Mouse (Mus musculus): Measurements from ENCODE around the gene Vwa5b2. TPM values are rescaled to one million over a fixed set of nuclear protein-coding genes. Genes with fewer than 3 reads are reported as not detected.

Vwa5b2 gene
- polyA plus RNA-seq, 1 experiment = 0.34 TPM

GRCm38 (mm10) chr16:20621991-20622685 is 32.9 kb downstream of the Vwa5b2 start:
- no peak for TF ChIP-seq CTCF (IDR thresholded peaks at IDR 0.05; ENCODE audit: insufficient read depth, low read length)
- TF ChIP-seq POLR2A (IDR thresholded peaks at IDR 0.05; ENCODE audit: borderline replicate concordance, extremely low read depth, low read depth, low read length) = no peak
- peak; percentile 67 for DNase-seq
- under 1% methylated on average over 37 of the region's 37 CpGs for WGBS

GRCm38 (mm10) chr16:20623211-20623610 is 33.9 kb downstream of the Vwa5b2 start:
- Histone ChIP-seq H3K4me3 (replicated peaks; ENCODE audit: extremely low read depth, low read depth, low read length) (no peak overlapping the region), H3K4me1 (ENCODE audit: control insufficient read depth, insufficient read depth, low read length) (peaks cover 9% of the 10 kb centered on the region)
- DNase-seq = no peak
- TF ChIP-seq CTCF (IDR thresholded peaks at IDR 0.05; ENCODE audit: insufficient read depth, low read length) (no peak), POLR2A (IDR thresholded peaks at IDR 0.05; ENCODE audit: borderline replicate concordance, extremely low read depth, low read depth, low read length) (no peak)
- WGBS = 48% methylated on average over 2 of the region's 2 CpGs

More at GRCm38 (mm10) chr16:20621991-20622685, 32.9 kb downstream of the Vwa5b2 start:
- Histone ChIP-seq H3K4me1 (ENCODE audit: control insufficient read depth, insufficient read depth, low read length) (peaks cover 9% of the 10 kb centered on the region), H3K4me3 (replicated peaks; ENCODE audit: extremely low read depth, low read depth, low read length) (peak overlapping the region; percentile 60)

GRCm38 (mm10) chr16:20628871-20629391 is 39.7 kb downstream of the Vwa5b2 start:
- no peak for DNase-seq
- H3K4me1 ChIP-seq (ENCODE audit: control insufficient read depth, insufficient read depth, low read length) = no peaks in the 10 kb centered on the region
- TF ChIP-seq CTCF (IDR thresholded peaks at IDR 0.05; ENCODE audit: insufficient read depth, low read length) = no peak
- TF ChIP-seq POLR2A (IDR thresholded peaks at IDR 0.05; ENCODE audit: borderline replicate concordance, extremely low read depth, low read depth, low read length) = no peak
- WGBS = 57% methylated on average over 11 of the region's 11 CpGs
- H3K4me3 ChIP-seq (replicated peaks; ENCODE audit: extremely low read depth, low read depth, low read length) = no peak overlapping the region

DNA sequence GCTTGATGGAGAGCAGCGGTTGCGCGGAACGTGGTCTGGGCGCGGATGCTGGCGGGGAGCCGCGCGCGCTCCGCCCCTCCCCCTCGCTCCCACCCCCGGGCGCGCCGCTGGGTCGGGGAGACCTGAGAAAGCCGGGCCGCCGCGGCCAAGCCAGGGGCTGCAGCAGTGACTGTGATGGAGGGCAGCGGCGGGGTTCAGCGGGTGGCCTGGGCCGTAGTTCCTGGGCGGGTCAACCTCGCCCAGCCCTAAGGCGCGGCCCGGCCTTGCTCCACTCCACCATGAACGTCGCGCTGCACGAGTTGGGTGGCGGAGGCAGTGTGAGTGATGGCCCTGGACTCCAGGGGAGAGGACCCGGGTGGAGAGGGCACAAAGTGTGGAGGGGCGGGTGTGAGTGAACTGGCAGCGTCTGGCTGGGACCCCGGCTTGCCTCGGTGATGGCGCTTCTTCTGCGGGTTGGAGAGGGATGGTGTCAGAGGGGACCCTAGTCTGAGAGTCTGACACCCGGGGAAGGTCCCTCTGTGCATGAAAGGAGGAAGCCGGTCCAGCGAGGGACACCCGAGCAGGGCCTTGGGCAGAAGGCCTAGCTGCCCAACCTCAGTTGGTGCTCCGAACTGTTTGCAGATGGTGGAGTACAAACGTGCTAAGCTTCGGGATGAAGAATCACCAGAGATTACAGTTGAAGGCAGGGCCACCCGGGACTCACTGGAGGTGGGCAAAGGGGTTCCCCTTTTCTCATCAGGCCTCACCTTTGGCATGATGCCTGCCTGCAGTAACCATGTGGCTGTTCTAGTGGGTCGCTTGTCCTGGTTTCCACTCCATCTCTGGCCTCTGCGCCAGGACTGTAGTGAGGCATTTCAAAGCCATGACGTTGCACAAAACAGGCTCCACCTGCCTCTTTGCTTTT is 40.7 kb downstream of the Vwa5b2 start, which contains the start of gene Ece2:
TSS of gene Ece2 (plus strand) at position 98 of the 904 bp plus-strand sequence.
- no peaks in the 10 kb centered on the region for H3K4me1 ChIP-seq (ENCODE audit: control insufficient read depth, insufficient read depth, low read length)
- WGBS = 9% methylated on average over 54 of the region's 54 CpGs
- DNase-seq = no peak
- no peak within 1 kb of the TSS for H3K4me3 ChIP-seq (replicated peaks; ENCODE audit: extremely low read depth, low read depth, low read length)
- TF ChIP-seq POLR2A (IDR thresholded peaks at IDR 0.05; ENCODE audit: borderline replicate concordance, extremely low read depth, low read depth, low read length) (no peak), CTCF (IDR thresholded peaks at IDR 0.05; ENCODE audit: insufficient read depth, low read length) (no peak)

- WGBS = 66% methylated on average over 8 of the region's 8 CpGs
Measured at GRCm38 (mm10) chr16:20637410-20637809, 48.1 kb downstream of the Vwa5b2 start.

DNA sequence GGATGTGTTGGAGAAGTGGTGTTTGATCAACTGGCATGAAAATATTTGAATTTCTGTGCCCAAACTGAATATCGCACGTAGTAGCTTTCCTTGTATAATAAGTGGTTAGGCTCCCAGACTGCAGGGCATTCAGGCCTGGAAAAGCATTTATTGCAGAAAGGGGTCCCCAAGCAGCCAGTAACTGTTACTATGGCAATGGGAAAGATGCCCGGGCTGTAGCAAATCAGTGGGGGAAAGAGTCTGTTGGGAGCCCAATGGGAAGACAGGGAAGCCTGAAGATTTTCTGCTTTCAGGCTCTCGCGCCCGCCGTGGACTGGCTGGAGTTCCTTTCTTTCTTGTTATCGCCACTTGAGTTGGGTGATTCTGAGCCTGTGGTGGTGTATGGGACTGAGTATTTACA is 49.1 kb downstream of the Vwa5b2 start:
- TF ChIP-seq CTCF (IDR thresholded peaks at IDR 0.05; ENCODE audit: insufficient read depth, low read length) (no peak), POLR2A (IDR thresholded peaks at IDR 0.05; ENCODE audit: borderline replicate concordance, extremely low read depth, low read depth, low read length) (no peak)
- H3K4me1 ChIP-seq (ENCODE audit: control insufficient read depth, insufficient read depth, low read length) = 0 out of 2 replicates have a peak, but pooled peaks cover 2% of the 10 kb centered on the region
- no peak overlapping the region for H3K4me3 ChIP-seq (replicated peaks; ENCODE audit: extremely low read depth, low read depth, low read length)
- 76% methylated on average over 8 of the region's 8 CpGs for WGBS
- no peak for DNase-seq

More at GRCm38 (mm10) chr16:20637410-20637809, 48.1 kb downstream of the Vwa5b2 start:
- no peak for DNase-seq
- TF ChIP-seq POLR2A (IDR thresholded peaks at IDR 0.05; ENCODE audit: borderline replicate concordance, extremely low read depth, low read depth, low read length) = no peak
- TF ChIP-seq CTCF (IDR thresholded peaks at IDR 0.05; ENCODE audit: insufficient read depth, low read length) = no peak
- Histone ChIP-seq H3K4me1 (ENCODE audit: control insufficient read depth, insufficient read depth, low read length) (0 out of 2 replicates have a peak, but pooled peaks cover 2% of the 10 kb centered on the region), H3K4me3 (replicated peaks; ENCODE audit: extremely low read depth, low read depth, low read length) (no peak overlapping the region)

DNA sequence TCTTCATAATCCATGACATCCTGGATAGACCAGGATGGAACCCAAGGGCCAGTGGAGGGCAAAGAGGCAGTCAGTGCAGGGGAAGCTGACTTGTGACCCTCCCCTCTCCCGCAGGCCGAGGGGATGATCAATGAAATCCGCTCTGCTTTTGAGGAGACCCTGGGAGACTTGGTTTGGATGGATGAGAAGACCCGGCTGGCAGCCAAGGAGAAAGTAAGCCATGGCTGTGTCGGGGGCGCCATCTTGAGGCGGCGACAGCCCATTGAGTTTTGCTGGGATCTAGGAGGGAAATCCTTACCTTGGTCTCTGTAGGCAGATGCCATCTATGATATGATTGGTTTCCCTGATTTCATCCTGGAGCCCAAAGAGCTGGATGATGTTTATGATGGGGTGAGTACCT is 52.9 kb downstream of the Vwa5b2 start:
- Histone ChIP-seq H3K4me3 (replicated peaks; ENCODE audit: extremely low read depth, low read depth, low read length) (no peak overlapping the region), H3K4me1 (ENCODE audit: control insufficient read depth, insufficient read depth, low read length) (0 out of 2 replicates have a peak, but pooled peaks cover 2% of the 10 kb centered on the region)
- DNase-seq = peak; percentile 71
- TF ChIP-seq CTCF (IDR thresholded peaks at IDR 0.05; ENCODE audit: insufficient read depth, low read length) (peak; percentile 72), POLR2A (IDR thresholded peaks at IDR 0.05; ENCODE audit: borderline replicate concordance, extremely low read depth, low read depth, low read length) (no peak)
- 3% methylated on average over 8 of the region's 8 CpGs for WGBS

DNA sequence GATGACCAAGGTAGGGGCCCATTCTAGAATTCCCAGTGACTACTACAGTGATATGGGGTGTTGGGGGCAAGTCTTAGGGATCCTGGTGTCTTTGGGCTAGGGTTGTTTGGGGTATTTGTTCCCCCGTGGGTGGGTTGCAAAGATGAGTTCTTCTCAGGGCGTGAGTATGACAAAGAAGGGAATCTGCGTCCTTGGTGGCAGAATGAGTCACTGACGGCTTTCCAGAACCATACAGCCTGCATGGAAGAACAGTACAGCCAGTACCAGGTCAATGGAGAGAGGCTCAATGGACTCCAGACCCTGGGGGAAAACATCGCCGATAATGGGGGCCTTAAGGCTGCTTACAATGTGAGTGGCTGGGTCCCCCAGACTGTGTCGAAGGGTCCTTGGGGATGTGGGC is 54.6 kb downstream of the Vwa5b2 start:
- 75% methylated on average over 7 of the region's 7 CpGs for WGBS
- no peak for DNase-seq
- no peak overlapping the region for H3K4me3 ChIP-seq (replicated peaks; ENCODE audit: extremely low read depth, low read depth, low read length)
- 0 out of 2 replicates have a peak, but pooled peaks cover 2% of the 10 kb centered on the region for H3K4me1 ChIP-seq (ENCODE audit: control insufficient read depth, insufficient read depth, low read length)
- TF ChIP-seq CTCF (IDR thresholded peaks at IDR 0.05; ENCODE audit: insufficient read depth, low read length) (no peak), POLR2A (IDR thresholded peaks at IDR 0.05; ENCODE audit: borderline replicate concordance, extremely low read depth, low read depth, low read length) (no peak)
